Mouse (Mus musculus) ES-Bruce4 (cell line): Measurements from ENCODE around the gene Atp11a.

Source experiments
- CTCF ChIP-seq: IDR thresholded peaks from one replicate; pipeline ENCODE4 v1.8.1; 2011; ENCODE audit warnings: low read depth, low read length
- EP300 ChIP-seq: IDR thresholded peaks from 2 replicates; pipeline ENCODE4 v1.6.1; 2011; ENCODE audit warnings: low read depth, low read length; ENCODE audit not compliant: insufficient read depth

DNA sequence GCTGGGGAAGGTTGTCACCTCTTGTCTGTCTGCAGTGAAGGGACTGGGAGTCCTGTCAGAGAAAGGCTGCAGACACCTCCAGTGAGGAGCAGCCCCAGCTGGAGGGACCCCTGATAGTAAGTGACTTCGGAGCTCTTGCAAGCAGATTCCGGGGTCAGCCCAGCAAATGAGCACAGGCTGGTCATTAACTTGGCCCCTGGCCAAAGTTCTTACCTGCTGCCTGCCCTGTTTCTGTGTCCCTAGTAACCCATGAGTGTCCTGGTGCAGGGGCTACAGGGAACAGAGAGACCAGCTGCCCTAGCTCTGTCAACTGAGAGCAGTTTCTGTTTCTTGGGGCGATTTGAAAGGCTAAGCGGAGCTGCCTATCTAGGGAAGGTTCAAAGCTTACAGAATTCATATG is 17.1 kb downstream of the Atp11a start:
- TF ChIP-seq CTCF (no peak), EP300 (no peak)
